In genomic region chr5:136796917-136797316, GRCm38 (mm10) we compare ENCODE assay signal across 18 mouse cellular contexts.
DNase-seq lines count a peak whose midpoint lies in the region; ATAC-seq and TF ChIP-seq lines count a peak whose summit lies in the region.
"Had no signal": no experiment of that assay in that cellular context is flagged by ENCODE, and none has a peak within 500 bp of the region (broad histone marks: within the 10 kb centered on the region; RNA-seq: fewer than 3 reads in every experiment).

No protein-coding gene starts in this region.

- TF ChIP-seq EP300 in stomach, postnatal 0 days (optimal IDR thresholded peaks at IDR 0.05) = no peak

- DNase-seq in forebrain, embryonic 10.5 days (ENCODE audit: extremely low spot score, low spot score) = no peak
- peak; percentile 34 for DNase-seq in kidney, postnatal 10 days
- no peak for DNase-seq in kidney, postnatal 25 days
- no peak for DNase-seq in stomach, postnatal 0 days (ENCODE audit: low spot score)
- no peak for DNase-seq in ovary, postnatal 10 days (ENCODE audit: low spot score)
- DNase-seq in lung, postnatal 36 days = no peak
- DNase-seq: cerebellum, postnatal 14 days; gastrocnemius, postnatal 14 days; right cerebral cortex, postnatal 4 days; thymus, postnatal 4 days had no signal

- ATAC-seq in forebrain, embryonic 16.5 days = no peak
- peak; percentile 39; the same call in 1 of the 2 replicates for ATAC-seq in stomach, embryonic 14.5 days (ENCODE audit: insufficient number of reproducible peaks, insufficient read depth, low FRiP score, low read depth)
- ATAC-seq in stomach, postnatal 0 days (ENCODE audit: low FRiP score, low TSS enrichment) = no peak
- ATAC-seq: lung, postnatal 0 days had no signal

- no peak overlapping the region for H3K4me2 ChIP-seq in forebrain, embryonic 16.5 days (ENCODE audit: low read length)
- H3K4me2 ChIP-seq in stomach, embryonic 14.5 days (replicated peaks; ENCODE audit: low read depth, low read length) = no peak overlapping the region
- no peak overlapping the region for H3K4me2 ChIP-seq in stomach, postnatal 0 days (replicated peaks; ENCODE audit: low read depth)
- H3K4me2 ChIP-seq: hindbrain, embryonic 13.5 days; limb, embryonic 15.5 days; midbrain, embryonic 12.5 days had no signal

- H3K9ac ChIP-seq in forebrain, embryonic 16.5 days (replicated peaks; ENCODE audit: low read depth, low read length) = no peak overlapping the region
- no peak overlapping the region for H3K9ac ChIP-seq in stomach, embryonic 14.5 days (replicated peaks; ENCODE audit: low read depth, low read length)
- H3K9ac ChIP-seq in stomach, postnatal 0 days (ENCODE audit: low read length) = no peak overlapping the region
- H3K9ac ChIP-seq: hindbrain, embryonic 13.5 days; limb, embryonic 15.5 days; midbrain, embryonic 12.5 days had no signal

- H3K4me3 ChIP-seq in forebrain, embryonic 10.5 days = no peak overlapping the region
- no peak overlapping the region for H3K4me3 ChIP-seq in forebrain, embryonic 16.5 days (replicated peaks; ENCODE audit: low read length)
- H3K4me3 ChIP-seq in stomach, embryonic 14.5 days (ENCODE audit: low read depth, low read length) = no peak overlapping the region
- H3K4me3 ChIP-seq in stomach, postnatal 0 days (ENCODE audit: low read depth, low read length) = no peak overlapping the region
- H3K4me3 ChIP-seq: erythroblast, embryonic 14.5 days; hindbrain, embryonic 13.5 days; left cerebral cortex, adult 2 months; limb, embryonic 15.5 days; midbrain, embryonic 12.5 days had no signal

- no peaks in the 10 kb centered on the region for H3K9me3 ChIP-seq in forebrain, embryonic 10.5 days
- H3K9me3 ChIP-seq in forebrain, embryonic 16.5 days (ENCODE audit: control insufficient read depth, low read length) = no peaks in the 10 kb centered on the region
- H3K9me3 ChIP-seq in stomach, embryonic 14.5 days (ENCODE audit: control insufficient read depth, low read depth, low read length) = no peaks in the 10 kb centered on the region
- no peaks in the 10 kb centered on the region for H3K9me3 ChIP-seq in stomach, postnatal 0 days (ENCODE audit: control insufficient read depth, low read length)
- H3K9me3 ChIP-seq: hindbrain, embryonic 13.5 days; limb, embryonic 15.5 days; midbrain, embryonic 12.5 days had no signal

- 37% methylated on average over 2 of the region's 2 CpGs for WGBS in forebrain, embryonic 10.5 days
- 36% methylated on average over 2 of the region's 2 CpGs for WGBS in forebrain, embryonic 16.5 days
- WGBS in stomach, embryonic 14.5 days = 12% methylated on average over 2 of the region's 2 CpGs
- WGBS in stomach, postnatal 0 days = 22% methylated on average over 2 of the region's 2 CpGs

- H3K36me3 ChIP-seq in forebrain, embryonic 10.5 days (replicated peaks) = no peaks in the 10 kb centered on the region; the same call in 1 of the 2 replicates
- H3K36me3 ChIP-seq in forebrain, embryonic 16.5 days (ENCODE audit: control insufficient read depth, insufficient read depth) = no peaks in the 10 kb centered on the region
- no peaks in the 10 kb centered on the region for H3K36me3 ChIP-seq in stomach, embryonic 14.5 days (ENCODE audit: control insufficient read depth, insufficient read depth, low read length)
- H3K36me3 ChIP-seq in stomach, postnatal 0 days (ENCODE audit: control insufficient read depth, insufficient read depth, low read length) = no peaks in the 10 kb centered on the region
- H3K36me3 ChIP-seq: hindbrain, embryonic 13.5 days; limb, embryonic 15.5 days; midbrain, embryonic 12.5 days had no signal

- H3K4me1 ChIP-seq in forebrain, embryonic 10.5 days = peaks cover 11% of the 10 kb centered on the region
- no peaks in the 10 kb centered on the region for H3K4me1 ChIP-seq in forebrain, embryonic 16.5 days (replicated peaks; ENCODE audit: control insufficient read depth, insufficient read depth, low read length)
- 0 out of 2 replicates have a peak, but pooled peaks cover 5% of the 10 kb centered on the region for H3K4me1 ChIP-seq in stomach, embryonic 14.5 days (ENCODE audit: control insufficient read depth, insufficient read depth, low read length)
- no peaks in the 10 kb centered on the region for H3K4me1 ChIP-seq in stomach, postnatal 0 days (replicated peaks; ENCODE audit: control insufficient read depth, insufficient read depth)
- H3K4me1 ChIP-seq: hindbrain, embryonic 13.5 days; midbrain, embryonic 12.5 days had no signal

- no peak for TF ChIP-seq CTCF in stomach, postnatal 0 days (IDR thresholded peaks at IDR 0.05; ENCODE audit: low read depth)

- peak overlapping the region; percentile 51; the same call in 1 of the 2 replicates for H3K27ac ChIP-seq in forebrain, embryonic 10.5 days
- H3K27ac ChIP-seq in forebrain, embryonic 16.5 days (ENCODE audit: low read length) = no peak overlapping the region
- peak overlapping the region; percentile 10; the same call in 1 of the 2 replicates for H3K27ac ChIP-seq in stomach, embryonic 14.5 days (ENCODE audit: low read length)
- H3K27ac ChIP-seq in stomach, postnatal 0 days (replicated peaks) = no peak overlapping the region
- H3K27ac ChIP-seq: hindbrain, embryonic 13.5 days; left cerebral cortex, adult 2 months; limb, embryonic 15.5 days; midbrain, embryonic 12.5 days had no signal

- peaks cover 5% of the 10 kb centered on the region for H3K27me3 ChIP-seq in forebrain, embryonic 10.5 days (ENCODE audit: poor library complexity, severe bottlenecking)
- H3K27me3 ChIP-seq in forebrain, embryonic 16.5 days (replicated peaks; ENCODE audit: control insufficient read depth, insufficient read depth, low read length) = no peaks in the 10 kb centered on the region
- H3K27me3 ChIP-seq in stomach, embryonic 14.5 days (ENCODE audit: control insufficient read depth, insufficient read depth, low read length) = no peaks in the 10 kb centered on the region
- H3K27me3 ChIP-seq in stomach, postnatal 0 days (ENCODE audit: control insufficient read depth, insufficient read depth, low read length) = no peaks in the 10 kb centered on the region
- H3K27me3 ChIP-seq: hindbrain, embryonic 13.5 days; limb, embryonic 15.5 days had no signal

Comparison
In these comparisons a context has a peak if more than half of its experiments do, and no peak if none do; other contexts are left out.
1. H3K27ac ChIP-seq: peak in forebrain, embryonic 10.5 days (single experiment) and stomach, embryonic 14.5 days (single experiment); none in forebrain, embryonic 16.5 days (single experiment) and stomach, postnatal 0 days (single experiment).